Mouse (Mus musculus) liver, adult (tissue): ENCODE results near the gene Nr6a1.

Source experiments
- GATA4 ChIP-seq: IDR thresholded peaks from 2 replicates; pipeline ENCODE4 v1.6.1; 2014; ENCODE audit warnings: mild to moderate bottlenecking, low read length; ENCODE audit not compliant: insufficient replicate concordance

The Nr6a1 gene

GRCm38 (mm10) chr2:38944460-38945161 is 17.1 kb upstream of the Nr6a1 start:
- no peak for TF ChIP-seq GATA4

- TF ChIP-seq GATA4: no peak
These were observed 16.5 kb upstream of the Nr6a1 start for GRCm38 (mm10) chr2:38943977-38944376.

GRCm38 (mm10) chr2:38943161-38943560 is 15.7 kb upstream of the Nr6a1 start:
- no peak for TF ChIP-seq GATA4

- TF ChIP-seq GATA4: no peak
These were observed 14.4 kb upstream of the Nr6a1 start for GRCm38 (mm10) chr2:38941898-38942297.

- no peak for TF ChIP-seq GATA4
These were observed 13.9 kb upstream of the Nr6a1 start for GRCm38 (mm10) chr2:38941426-38941825.

- no peak for TF ChIP-seq GATA4
These were observed 11.6 kb upstream of the Nr6a1 start for GRCm38 (mm10) chr2:38939047-38939446.

- TF ChIP-seq GATA4: no peak
These were observed 10.5 kb upstream of the Nr6a1 start for GRCm38 (mm10) chr2:38938007-38938406.

GRCm38 (mm10) chr2:38937396-38937795 is 9.9 kb upstream of the Nr6a1 start:
- no peak for TF ChIP-seq GATA4

GRCm38 (mm10) chr2:38936721-38937378 is 9.4 kb upstream of the Nr6a1 start:
- no peak for TF ChIP-seq GATA4

GRCm38 (mm10) chr2:38934936-38935335 is 7.4 kb upstream of the Nr6a1 start:
- no peak for TF ChIP-seq GATA4

GRCm38 (mm10) chr2:38933931-38934330 is 6.4 kb upstream of the Nr6a1 start:
- TF ChIP-seq GATA4: no peak

GRCm38 (mm10) chr2:38931851-38932667 is 4.6 kb upstream of the Nr6a1 start, which contains the start of gene Olfml2a:
Olfml2a (plus strand) TSS chr2:38931978.
- no peak for TF ChIP-seq GATA4

GRCm38 (mm10) chr2:38930269-38930668 is 2.8 kb upstream of the Nr6a1 start:
- no peak for TF ChIP-seq GATA4

GRCm38 (mm10) chr2:38926145-38926891 is 1.2 kb downstream of the Nr6a1 start:
- no peak for TF ChIP-seq GATA4
